Mouse (Mus musculus) myocyte (in vitro differentiated cells): Measurements from ENCODE around the gene Rpl5. TPM values are rescaled to one million over a fixed set of nuclear protein-coding genes. Genes with fewer than 3 reads are reported as not detected.

Experiments used
- H3K27me3 ChIP-seq: one replicate; pipeline ENCODE4 v1.6.1; 2011; ENCODE audit not compliant: control insufficient read depth, insufficient read depth, insufficient read length
- H3K36me3 ChIP-seq: one replicate; pipeline ENCODE4 v1.6.1; 2011; ENCODE audit not compliant: control insufficient read depth, insufficient read depth
- H3K4me2 ChIP-seq: one replicate; pipeline ENCODE4 v1.6.1; 2011; ENCODE audit warnings: low read depth, control low read depth
- H3K4me3 ChIP-seq: one replicate; pipeline ENCODE4 v1.5.1; 2011; ENCODE audit warnings: mild to moderate bottlenecking, control low read depth, moderate library complexity
- H3K79me2 ChIP-seq: one replicate; pipeline ENCODE4 v1.6.1; 2011; ENCODE audit not compliant: control insufficient read depth, insufficient read depth
- H3ac ChIP-seq: one replicate; pipeline ENCODE4 v1.6.1; 2011; ENCODE audit not compliant: control insufficient read depth, insufficient read length
- CEBPB ChIP-seq: IDR thresholded peaks from 2 replicates; pipeline ENCODE4 v1.6.1; 2011; ENCODE audit warnings: mild to moderate bottlenecking, moderate library complexity; ENCODE audit not compliant: poor library complexity, insufficient read depth, severe bottlenecking
- E2F4 ChIP-seq: IDR thresholded peaks from one replicate; pipeline ENCODE4 v1.6.1; 2011; ENCODE audit warnings: mild to moderate bottlenecking, control low read depth, moderate library complexity; ENCODE audit not compliant: insufficient read depth
- MAX ChIP-seq: IDR thresholded peaks from one replicate; pipeline ENCODE4 v1.6.1; 2011; ENCODE audit warnings: low read depth, mild to moderate bottlenecking, control low read depth
- MYOD1 ChIP-seq, 3 experiments: IDR thresholded peaks; one replicate each; pipeline ENCODE4 v1.6.1; 2011; ENCODE audit warnings: control low read depth in 2 of 3, low read depth in 2 of 3, mild to moderate bottlenecking in 2 of 3, moderate library complexity in 1 of 3; ENCODE audit not compliant: insufficient read length in 2 of 3, control insufficient read depth in 1 of 3
- MYOG ChIP-seq, 3 experiments: IDR thresholded peaks; one replicate each; pipeline ENCODE4 v1.6.1; 2011; ENCODE audit warnings: control low read depth in 2 of 3, low read depth in 2 of 3, mild to moderate bottlenecking in 2 of 3; ENCODE audit not compliant: insufficient read length in 2 of 3, control insufficient read depth in 1 of 3, insufficient read depth in 1 of 3
- POLR2A ChIP-seq: IDR thresholded peaks from one replicate; pipeline ENCODE4 v1.6.1; 2011; ENCODE audit warnings: low read depth, mild to moderate bottlenecking, control low read depth, moderate library complexity; ENCODE audit not compliant: insufficient read length
- POLR2AphosphoS2 ChIP-seq: IDR thresholded peaks from one replicate; pipeline ENCODE4 v1.6.1; 2011; ENCODE audit warnings: low read depth, control low read depth; ENCODE audit not compliant: insufficient read length
- REST ChIP-seq: IDR thresholded peaks from one replicate; pipeline ENCODE4 v1.6.1; 2011; ENCODE audit warnings: mild to moderate bottlenecking, control low read depth, moderate library complexity; ENCODE audit not compliant: insufficient read depth, insufficient read length
- SRF ChIP-seq: IDR thresholded peaks from one replicate; pipeline ENCODE4 v1.6.1; 2011; ENCODE audit warnings: low read depth; ENCODE audit not compliant: control insufficient read depth, insufficient read length
- TCF12 ChIP-seq: IDR thresholded peaks from one replicate; pipeline ENCODE4 v1.6.1; 2011; ENCODE audit warnings: mild to moderate bottlenecking, control low read depth; ENCODE audit not compliant: poor library complexity, insufficient read depth, severe bottlenecking
- TCF3 ChIP-seq: IDR thresholded peaks from one replicate; pipeline ENCODE4 v1.6.1; 2011; ENCODE audit warnings: low read depth, control low read depth; ENCODE audit not compliant: insufficient read length
- USF1 ChIP-seq: IDR thresholded peaks from one replicate; pipeline ENCODE4 v1.6.1; 2011; ENCODE audit warnings: low read depth, mild to moderate bottlenecking, control low read depth, moderate library complexity
- polyA plus RNA-seq: library from polyadenylated mRNA; unstranded; fragments of >200 nt; fragmentation: generic; extraction: Trizol; gene quantifications from one replicate; pipeline ENCODE4 v1.2.1, GENCODE M21; 2012; ENCODE audit warnings: missing spikeins

Gene Rpl5
- polyA plus RNA-seq, 1 experiment: 207 TPM

- peak overlapping the region; percentile 89 for H3K4me2 ChIP-seq
- H3K79me2 ChIP-seq: peaks cover 49% of the 10 kb centered on the region
- no peak for TF ChIP-seq CEBPB
- no peak for TF ChIP-seq SRF
- TF ChIP-seq POLR2A: no peak
- no peak for TF ChIP-seq TCF3
- no peak for TF ChIP-seq TCF12
- TF ChIP-seq USF1: no peak
- no peak for TF ChIP-seq MYOG (IDR thresholded peaks at IDR 0.05; ENCODE audit: control insufficient read depth in 1 of 3, insufficient read depth in 1 of 3, insufficient read length in 2 of 3, low read depth in 2 of 3)
- H3K27me3 ChIP-seq: no peaks in the 10 kb centered on the region
- peak overlapping the region; percentile 89 for H3ac ChIP-seq
- H3K4me3 ChIP-seq: peak overlapping the region; percentile 90
- H3K36me3 ChIP-seq: peaks cover 33% of the 10 kb centered on the region
Measured at GRCm38 (mm10) chr5:107901014-107901615, 813 bp downstream of the Rpl5 start.

GRCm38 (mm10) chr5:107904325-107904724 lies 4.0 kb downstream of the Rpl5 start:
- H3K79me2 ChIP-seq: peaks cover 49% of the 10 kb centered on the region

GRCm38 (mm10) chr5:107908514-107909110 lies 8.3 kb downstream of the Rpl5 start:
- Histone ChIP-seq H3ac (no peak overlapping the region), H3K36me3 (peaks cover 66% of the 10 kb centered on the region), H3K4me3 (no peak overlapping the region), H3K27me3 (no peaks in the 10 kb centered on the region), H3K79me2 (peaks cover 18% of the 10 kb centered on the region), H3K4me2 (no peak overlapping the region)
- peak; percentile 69 for TF ChIP-seq POLR2AphosphoS2
- no peak for TF ChIP-seq CEBPB

More at GRCm38 (mm10) chr5:107904325-107904724, 4.0 kb downstream of the Rpl5 start:
- Histone ChIP-seq H3K4me2 (no peak overlapping the region), H3K4me3 (no peak overlapping the region), H3K36me3 (peaks cover 65% of the 10 kb centered on the region), H3K27me3 (no peaks in the 10 kb centered on the region), H3ac (no peak overlapping the region)
- TF ChIP-seq MYOG (IDR thresholded peaks at IDR 0.05; ENCODE audit: control insufficient read depth in 1 of 3, insufficient read depth in 1 of 3, insufficient read length in 2 of 3, low read depth in 2 of 3) (no peak), MYOD1 (IDR thresholded peaks at IDR 0.05; ENCODE audit: control insufficient read depth in 1 of 3, insufficient read length in 2 of 3, low read depth in 2 of 3) (no peak), CEBPB (0 out of 2 replicates have a peak, but pooled peaks have one; percentile 10), TCF12 (no peak)

- no peak overlapping the region for H3K4me3 ChIP-seq
- H3K79me2 ChIP-seq: peaks cover 7% of the 10 kb centered on the region
- peaks cover 56% of the 10 kb centered on the region for H3K36me3 ChIP-seq
- TF ChIP-seq E2F4: no peak
- no peak for TF ChIP-seq TCF3
- TF ChIP-seq MAX: no peak
- no peak for TF ChIP-seq CEBPB
- TF ChIP-seq POLR2AphosphoS2: peak; percentile 67
- no peak for TF ChIP-seq MYOD1 (IDR thresholded peaks at IDR 0.05; ENCODE audit: control insufficient read depth in 1 of 3, insufficient read length in 2 of 3, low read depth in 2 of 3)
- TF ChIP-seq MYOG (IDR thresholded peaks at IDR 0.05; ENCODE audit: control insufficient read depth in 1 of 3, insufficient read depth in 1 of 3, insufficient read length in 2 of 3, low read depth in 2 of 3): no peak
- no peak for TF ChIP-seq POLR2A
- H3K4me2 ChIP-seq: no peak overlapping the region
- H3ac ChIP-seq: no peak overlapping the region
- no peaks in the 10 kb centered on the region for H3K27me3 ChIP-seq
Measured at GRCm38 (mm10) chr5:107909668-107910067, 9.4 kb downstream of the Rpl5 start.

GRCm38 (mm10) chr5:107910084-107910616 lies 9.8 kb downstream of the Rpl5 start:
- no peak overlapping the region for H3K4me3 ChIP-seq
- H3K79me2 ChIP-seq: peaks cover 2% of the 10 kb centered on the region
- H3K4me2 ChIP-seq: no peak overlapping the region
- TF ChIP-seq CEBPB (no peak), POLR2A (peak; percentile 15), TCF3 (no peak), MYOG (IDR thresholded peaks at IDR 0.05; ENCODE audit: control insufficient read depth in 1 of 3, insufficient read depth in 1 of 3, insufficient read length in 2 of 3, low read depth in 2 of 3) (no peak), E2F4 (no peak), TCF12 (no peak), POLR2AphosphoS2 (peak; percentile 84), USF1 (no peak), SRF (no peak), MAX (no peak), REST (no peak), MYOD1 (IDR thresholded peaks at IDR 0.05; ENCODE audit: control insufficient read depth in 1 of 3, insufficient read length in 2 of 3, low read depth in 2 of 3) (no peak)
- no peaks in the 10 kb centered on the region for H3K27me3 ChIP-seq
- peaks cover 51% of the 10 kb centered on the region for H3K36me3 ChIP-seq
- H3ac ChIP-seq: no peak overlapping the region
